Mouse (Mus musculus) embryonic facial prominence, embryonic 14.5 days (tissue): ENCODE data around the gene Nfkbib. TPM values are rescaled to one million over a fixed set of nuclear protein-coding genes. Genes with fewer than 3 reads are reported as not detected.

ENCODE experiments used
- ATAC-seq: fragments of 200-750 bp; cut with Nextera tagmentation; 2 replicates; pipeline ENCODE4 v1.8.0; 2017; ENCODE audit warnings: low read depth, moderate number of reproducible peaks, moderate TSS enrichment
- DNase-seq: peaks from one replicate; pipeline ENCODE4 v3.0.0-alpha.2; 2015; ENCODE audit warnings: low spot score
- H3K27ac ChIP-seq: fragments of 300-500 bp; sonication (generic); replicated peaks from 2 replicates; pipeline ENCODE4 v1.5.1; 2014; ENCODE audit warnings: low read depth, mild to moderate bottlenecking, low read length, moderate library complexity
- H3K27me3 ChIP-seq: fragments of 300-500 bp; sonication (generic); replicated peaks from 2 replicates; pipeline ENCODE4 v1.6.1; 2014; ENCODE audit warnings: low read length; ENCODE audit not compliant: control insufficient read depth, insufficient read depth
- H3K36me3 ChIP-seq: fragments of 300-500 bp; sonication (generic); 2 replicates; pipeline ENCODE4 v1.6.1; 2014; ENCODE audit warnings: low read length, mixed read lengths; ENCODE audit not compliant: control insufficient read depth, insufficient read depth
- H3K4me1 ChIP-seq: fragments of 300-500 bp; sonication (generic); 2 replicates; pipeline ENCODE4 v1.6.1; 2014; ENCODE audit warnings: antibody characterized with exemption, low read length; ENCODE audit not compliant: control insufficient read depth, insufficient read depth
- H3K4me2 ChIP-seq: fragments of 300-500 bp; sonication (generic); 2 replicates; pipeline ENCODE4 v1.6.1; 2014; ENCODE audit warnings: low read depth, mild to moderate bottlenecking, low read length, moderate library complexity, mixed read lengths
- H3K4me3 ChIP-seq: fragments of 300-500 bp; sonication (generic); 2 replicates; pipeline ENCODE4 v1.5.1; 2014; ENCODE audit warnings: low read depth, mild to moderate bottlenecking, low read length
- H3K9ac ChIP-seq: fragments of 300-500 bp; sonication (generic); 2 replicates; pipeline ENCODE4 v1.6.1; 2014; ENCODE audit warnings: low read depth, mild to moderate bottlenecking, low read length, moderate library complexity, mixed read lengths
- H3K9me3 ChIP-seq: fragments of 300-500 bp; sonication (generic); 2 replicates; pipeline ENCODE4 v1.6.1; 2016; ENCODE audit warnings: low read length; ENCODE audit not compliant: control insufficient read depth
- WGBS: fragments of 180-500 bp; shearing (Covaris S2); extraction: QIAGEN DNeasy Blood & Tissue Kit; methylation state at CpG from one replicate; pipeline ENCODE4 v1.1.7; 2014; 5-methylcytosine and 5-hydroxymethylcytosine counted together
- polyA plus RNA-seq: library from polyadenylated mRNA; unstranded; fragments of >200 nt; fragmentation: Nextera tagmentation; extraction: Ambion mirVana; gene quantifications from 2 replicates; pipeline ENCODE4 v1.2.1, GENCODE M21; 2014

The Nfkbib gene
- polyA plus RNA-seq, 1 experiment from 2014 or later = 41.5 TPM

GRCm38 (mm10) chr7:28780857-28781256 lies 13.5 kb upstream of the Nfkbib start:
- no peak for DNase-seq
- Histone ChIP-seq H3K27me3 (no peaks in the 10 kb centered on the region), H3K4me3 (no peak overlapping the region), H3K4me2 (no peak overlapping the region), H3K27ac (no peak overlapping the region), H3K9me3 (no peaks in the 10 kb centered on the region), H3K4me1 (peaks cover 4% of the 10 kb centered on the region), H3K36me3 (peaks cover 32% of the 10 kb centered on the region; the same call in 1 of the 2 replicates), H3K9ac (no peak overlapping the region)
- no peak for ATAC-seq
- WGBS = 67% methylated on average over 7 of the region's 7 CpGs

GRCm38 (mm10) chr7:28780067-28780658 lies 12.9 kb upstream of the Nfkbib start:
- 0 out of 2 replicates have a peak overlapping the region, but pooled peaks have one; percentile 45 for H3K9ac ChIP-seq

GRCm38 (mm10) chr7:28778825-28779224 lies 11.5 kb upstream of the Nfkbib start:
- 84% methylated on average over 9 of the region's 9 CpGs for WGBS
- no peak for ATAC-seq

More at GRCm38 (mm10) chr7:28780067-28780658, 12.9 kb upstream of the Nfkbib start:
- Histone ChIP-seq H3K27me3 (no peaks in the 10 kb centered on the region), H3K4me1 (peaks cover 4% of the 10 kb centered on the region), H3K4me3 (no peak overlapping the region), H3K27ac (peak overlapping the region; percentile 67; the same call in 1 of the 2 replicates), H3K36me3 (peaks cover 32% of the 10 kb centered on the region; the same call in 1 of the 2 replicates), H3K4me2 (no peak overlapping the region), H3K9me3 (no peaks in the 10 kb centered on the region)
- ATAC-seq (peak; percentile 73), DNase-seq (peak; percentile 96)
- 43% methylated on average over 6 of the region's 6 CpGs for WGBS

GRCm38 (mm10) chr7:28775129-28775528 lies 7.8 kb upstream of the Nfkbib start:
- 77% methylated on average over 7 of the region's 7 CpGs for WGBS
- H3K27ac ChIP-seq = no peak overlapping the region
- peak; percentile 69 for DNase-seq
- H3K36me3 ChIP-seq = peaks cover 34% of the 10 kb centered on the region
- H3K4me2 ChIP-seq = no peak overlapping the region
- no peak overlapping the region for H3K4me3 ChIP-seq
- H3K27me3 ChIP-seq = no peaks in the 10 kb centered on the region
- no peak overlapping the region for H3K9ac ChIP-seq
- peaks cover under 1% of the 10 kb centered on the region for H3K4me1 ChIP-seq
- H3K9me3 ChIP-seq = no peaks in the 10 kb centered on the region
- ATAC-seq = no peak

More at GRCm38 (mm10) chr7:28778825-28779224, 11.5 kb upstream of the Nfkbib start:
- Histone ChIP-seq H3K9ac (no peak overlapping the region), H3K4me2 (no peak overlapping the region), H3K9me3 (no peaks in the 10 kb centered on the region), H3K4me1 (peaks cover 4% of the 10 kb centered on the region), H3K4me3 (no peak overlapping the region), H3K27me3 (no peaks in the 10 kb centered on the region), H3K27ac (no peak overlapping the region), H3K36me3 (peaks cover 34% of the 10 kb centered on the region)
- DNase-seq = no peak

GRCm38 (mm10) chr7:28774164-28774563 lies 6.9 kb upstream of the Nfkbib start:
- DNase-seq (peak; percentile 81), ATAC-seq (peak; percentile 77)
- no peaks in the 10 kb centered on the region for H3K27me3 ChIP-seq
- H3K27ac ChIP-seq = 0 out of 2 replicates have a peak overlapping the region, but pooled peaks have one; percentile 21
- no peak overlapping the region; the same call in 1 of the 2 replicates for H3K9ac ChIP-seq
- 38% methylated on average over 12 of the region's 12 CpGs for WGBS
- peaks cover 34% of the 10 kb centered on the region for H3K36me3 ChIP-seq
- H3K9me3 ChIP-seq = no peaks in the 10 kb centered on the region
- no peak overlapping the region for H3K4me2 ChIP-seq
- no peaks in the 10 kb centered on the region for H3K4me1 ChIP-seq
- H3K4me3 ChIP-seq = no peak overlapping the region

GRCm38 (mm10) chr7:28773163-28773562 lies 5.9 kb upstream of the Nfkbib start:
- ATAC-seq = no peak
- Histone ChIP-seq H3K36me3 (peaks cover 26% of the 10 kb centered on the region), H3K27me3 (no peaks in the 10 kb centered on the region), H3K9me3 (no peaks in the 10 kb centered on the region), H3K9ac (no peak overlapping the region), H3K4me3 (no peak overlapping the region), H3K4me1 (no peaks in the 10 kb centered on the region), H3K27ac (no peak overlapping the region), H3K4me2 (no peak overlapping the region)
- WGBS = 64% methylated on average over 3 of the region's 3 CpGs
- DNase-seq = no peak

- WGBS = 92% methylated on average over 11 of the region's 11 CpGs
- H3K27me3 ChIP-seq = no peaks in the 10 kb centered on the region
- no peak overlapping the region for H3K27ac ChIP-seq
- peaks cover 22% of the 10 kb centered on the region for H3K36me3 ChIP-seq
- DNase-seq (no peak), ATAC-seq (no peak)
- no peaks in the 10 kb centered on the region for H3K9me3 ChIP-seq
- H3K4me1 ChIP-seq = peaks cover 7% of the 10 kb centered on the region
- H3K9ac ChIP-seq = no peak overlapping the region
- H3K4me3 ChIP-seq = no peak overlapping the region
- no peak overlapping the region for H3K4me2 ChIP-seq
These were observed 4.6 kb upstream of the Nfkbib start for GRCm38 (mm10) chr7:28771867-28772266.

GRCm38 (mm10) chr7:28770309-28770708 lies 3.0 kb upstream of the Nfkbib start:
- H3K4me1 ChIP-seq = peaks cover 12% of the 10 kb centered on the region
- 87% methylated on average over 3 of the region's 3 CpGs for WGBS

GRCm38 (mm10) chr7:28769414-28769958 lies 2.2 kb upstream of the Nfkbib start:
- H3K36me3 ChIP-seq = peaks cover 11% of the 10 kb centered on the region
- ATAC-seq (no peak), DNase-seq (no peak)
- no peak overlapping the region for H3K4me3 ChIP-seq
- no peak overlapping the region for H3K9ac ChIP-seq
- H3K4me2 ChIP-seq = no peak overlapping the region
- H3K27ac ChIP-seq = no peak overlapping the region
- no peaks in the 10 kb centered on the region for H3K27me3 ChIP-seq
- no peaks in the 10 kb centered on the region for H3K9me3 ChIP-seq
- WGBS = 89% methylated on average over 9 of the region's 9 CpGs
- peaks cover 12% of the 10 kb centered on the region for H3K4me1 ChIP-seq

More at GRCm38 (mm10) chr7:28770309-28770708, 3.0 kb upstream of the Nfkbib start:
- no peak overlapping the region for H3K27ac ChIP-seq
- H3K9me3 ChIP-seq = no peaks in the 10 kb centered on the region
- no peaks in the 10 kb centered on the region for H3K27me3 ChIP-seq
- DNase-seq (no peak), ATAC-seq (no peak)
- no peak overlapping the region for H3K4me3 ChIP-seq
- H3K4me2 ChIP-seq = no peak overlapping the region
- H3K36me3 ChIP-seq = peaks cover 14% of the 10 kb centered on the region
- H3K9ac ChIP-seq = no peak overlapping the region
